Mouse (Mus musculus): ENCODE measurements around the gene Neb.

The Neb gene

GRCm38 (mm10) chr2:52378448-52378804 is at the start of gene Neb:
Gene Neb, minus strand, starts transcription at chr2:52378474.
- DNase-seq (ENCODE audit: low spot score), result no peak

GRCm38 (mm10) chr2:52427383-52427782 is 49.1 kb upstream of the Neb start:
- no peak for DNase-seq (ENCODE audit: low spot score)

DNA sequence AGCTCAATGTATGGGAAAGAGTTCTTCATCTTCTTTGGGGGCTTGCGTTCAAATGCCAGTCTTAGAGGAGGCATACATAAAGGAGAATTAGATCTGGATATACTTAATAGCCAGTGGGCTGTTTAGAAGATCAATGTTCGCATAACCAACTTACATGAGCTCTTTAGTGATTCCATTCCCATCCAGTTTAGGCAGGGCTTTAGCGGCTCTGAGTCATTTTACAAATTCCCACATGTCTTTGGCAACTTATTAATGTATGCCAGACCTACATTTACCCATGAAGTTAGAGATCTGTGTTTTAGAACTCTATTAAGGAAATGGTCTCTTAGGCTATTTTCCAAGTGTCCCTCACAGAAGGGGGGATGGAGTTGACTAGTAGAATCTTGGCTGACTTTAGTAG is 47.8 kb upstream of the Neb start:
- peak; percentile 15 for DNase-seq (ENCODE audit: low spot score)

- no peak for DNase-seq (ENCODE audit: low spot score)
Measured at GRCm38 (mm10) chr2:52425523-52425795, 47.2 kb upstream of the Neb start.

- peak; percentile 91 for DNase-seq (ENCODE audit: low spot score)
Measured at GRCm38 (mm10) chr2:52424747-52425522, 46.7 kb upstream of the Neb start, which contains the start of gene Arl5a. Gene Arl5a, minus strand, starts transcription at chr2:52424901.

GRCm38 (mm10) chr2:52424248-52424728 is 46.0 kb upstream of the Neb start:
- peak; percentile 51 for DNase-seq (ENCODE audit: low spot score)

DNA sequence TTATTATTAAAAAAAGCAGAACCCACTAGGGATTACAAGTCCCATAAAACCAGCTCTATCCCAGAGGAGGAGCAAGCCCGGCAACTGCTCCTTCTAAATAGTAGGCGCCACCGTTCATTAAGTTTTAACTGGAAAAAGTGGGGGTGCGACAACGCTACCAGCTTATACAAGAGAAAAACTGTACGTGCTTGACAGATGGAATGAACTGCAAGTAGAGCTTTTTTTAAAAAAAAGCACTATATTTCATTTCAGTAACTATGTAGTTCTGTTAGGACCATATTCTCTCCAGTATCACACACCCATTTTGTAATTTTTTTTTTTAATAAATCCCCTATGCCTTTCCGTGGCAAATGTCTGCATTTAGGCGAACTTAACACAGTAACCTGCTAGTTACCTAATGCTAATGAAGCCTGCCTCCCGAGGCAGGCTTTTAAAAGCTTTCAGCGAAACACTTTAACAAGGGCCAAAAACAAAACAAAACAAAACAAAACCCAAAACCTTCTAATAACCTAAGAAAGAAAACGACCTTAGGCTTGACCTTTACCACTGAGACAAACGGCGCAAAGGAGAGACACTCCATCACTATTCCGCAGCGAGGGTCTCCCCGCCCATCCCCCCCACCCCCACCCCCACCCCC is 45.5 kb upstream of the Neb start:
- DNase-seq (ENCODE audit: low spot score), result peak; percentile 38

GRCm38 (mm10) chr2:52422871-52423610 is 44.8 kb upstream of the Neb start:
- DNase-seq (ENCODE audit: low spot score), result no peak

- DNase-seq (ENCODE audit: low spot score), result no peak
Measured at GRCm38 (mm10) chr2:52421197-52421596, 42.9 kb upstream of the Neb start.

DNA sequence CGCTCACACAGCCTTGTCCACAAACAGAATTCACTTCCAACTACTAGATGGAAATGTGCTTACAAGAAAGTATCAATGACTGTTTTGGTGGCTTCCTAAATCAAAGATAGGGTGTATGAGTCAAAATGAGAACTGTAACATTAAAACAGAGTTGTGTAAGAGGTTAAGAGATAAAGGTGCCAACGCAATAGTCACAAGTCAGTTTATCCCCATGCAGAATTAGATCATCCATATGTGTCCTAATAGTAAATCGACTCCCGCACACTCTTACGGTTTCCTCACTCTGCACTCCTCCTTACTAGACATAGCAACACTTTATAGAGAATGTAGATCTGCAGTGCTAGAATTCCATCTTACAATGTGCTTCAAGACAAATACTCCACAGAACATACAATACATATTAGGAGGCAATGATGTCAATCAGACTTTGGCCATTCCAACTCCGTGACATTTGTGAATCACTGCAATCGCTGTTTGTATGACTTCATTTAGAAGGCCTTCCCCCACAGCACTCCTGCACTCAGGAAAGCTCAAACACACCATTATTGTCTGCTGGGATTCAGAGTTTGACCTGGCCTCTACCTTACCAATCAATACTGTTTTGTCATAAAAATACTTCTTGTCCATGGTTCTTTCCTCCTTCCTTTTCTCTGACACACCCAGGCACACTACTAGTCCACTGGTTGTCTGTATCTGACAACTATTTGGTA is 41.9 kb upstream of the Neb start:
- DNase-seq (ENCODE audit: low spot score), result no peak

GRCm38 (mm10) chr2:52419295-52419694 is 41.0 kb upstream of the Neb start:
- no peak for DNase-seq (ENCODE audit: low spot score)

DNA sequence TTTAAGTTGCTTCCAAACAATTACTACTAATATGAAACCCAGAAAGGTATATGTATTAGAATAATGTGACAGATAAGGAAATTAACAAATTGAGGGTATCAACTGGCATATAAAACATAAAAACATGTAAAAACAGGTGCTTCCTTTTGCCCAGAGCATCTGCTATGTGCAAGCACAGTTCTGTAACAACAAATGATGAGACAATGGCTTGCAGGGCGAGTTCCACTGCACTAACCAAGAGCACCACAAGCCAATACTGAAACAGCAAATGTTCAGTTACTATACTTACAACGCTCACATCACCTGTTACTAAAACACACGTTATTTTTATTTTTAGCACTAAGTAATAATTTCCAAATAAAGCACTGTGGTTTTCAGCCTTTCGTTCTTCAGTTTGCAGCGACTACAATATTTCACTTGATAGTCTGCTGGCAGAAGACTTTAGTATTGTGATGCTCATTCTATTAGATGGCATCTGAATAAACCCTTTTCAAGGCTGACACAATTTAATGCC is 34.3 kb upstream of the Neb start:
- DNase-seq (ENCODE audit: low spot score), result no peak

DNA sequence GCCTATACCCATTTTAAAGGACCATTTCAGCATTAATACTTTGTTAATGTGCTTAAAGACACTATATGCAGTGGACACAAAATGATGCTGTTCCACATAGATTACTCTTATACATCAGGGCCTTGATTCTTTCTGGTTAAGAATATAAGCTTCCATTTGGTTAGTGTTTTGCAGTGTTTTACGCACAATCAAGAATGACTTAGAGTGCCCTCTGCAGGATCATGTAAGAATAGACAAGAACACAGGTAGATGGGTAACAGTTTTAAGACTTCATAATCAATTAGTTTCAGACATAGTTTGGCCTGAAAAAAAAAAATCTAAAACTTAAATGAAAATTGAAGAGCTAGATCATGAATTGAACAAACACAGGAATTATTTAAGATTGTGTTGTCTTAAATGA is 28.2 kb upstream of the Neb start:
- DNase-seq (ENCODE audit: low spot score), result no peak

DNA sequence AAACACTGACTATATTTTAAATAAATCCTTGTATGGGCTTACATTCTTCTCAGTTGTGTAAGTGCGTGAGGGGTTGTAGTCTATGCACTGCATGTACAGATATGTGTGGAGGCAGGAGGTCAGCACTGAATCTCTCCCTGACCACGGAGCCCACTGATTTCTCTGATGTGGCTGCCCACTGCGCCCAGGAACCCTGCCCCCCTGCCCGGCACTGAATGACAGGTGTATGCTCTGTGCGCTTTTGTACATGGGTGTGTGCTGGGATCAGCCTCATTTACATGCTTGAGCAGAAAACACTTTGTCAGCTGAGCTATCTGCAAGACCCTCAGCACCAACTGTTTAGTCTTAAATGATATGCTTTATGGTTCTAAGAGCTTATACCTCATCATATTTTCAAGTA is 27.0 kb upstream of the Neb start:
- DNase-seq (ENCODE audit: low spot score), result no peak

GRCm38 (mm10) chr2:52394529-52394928 is 16.3 kb upstream of the Neb start:
- DNase-seq (ENCODE audit: low spot score), result no peak

DNA sequence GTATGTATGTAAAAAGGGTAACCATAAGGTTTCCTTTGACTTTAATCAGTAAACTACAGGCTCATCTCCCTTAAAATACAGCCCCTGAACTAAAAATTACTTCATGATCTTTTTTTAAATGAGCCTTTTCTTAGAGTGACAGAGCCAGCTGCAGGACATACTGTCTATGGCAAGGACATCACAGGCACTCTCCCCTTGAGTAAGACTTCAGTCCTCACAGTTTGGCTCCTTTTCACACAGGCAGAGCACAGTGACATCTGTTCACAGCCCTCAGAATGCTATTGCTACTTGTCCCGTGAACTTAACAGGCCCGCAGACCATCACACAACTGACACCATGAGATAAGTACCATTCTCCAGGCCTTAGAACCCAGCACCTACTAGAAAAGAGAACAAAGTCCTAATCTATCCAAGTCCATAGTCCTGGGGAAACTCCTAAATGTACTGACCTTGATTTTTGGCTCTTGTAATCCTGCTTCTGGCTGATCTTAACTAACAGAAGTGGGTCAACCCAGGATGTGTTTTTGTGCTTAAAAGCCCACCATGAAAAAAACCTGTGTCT is 12.2 kb upstream of the Neb start:
- no peak for DNase-seq (ENCODE audit: low spot score)

- DNase-seq (ENCODE audit: low spot score), result no peak
Measured at GRCm38 (mm10) chr2:52389975-52390374, 11.7 kb upstream of the Neb start.

- DNase-seq (ENCODE audit: low spot score), result no peak
Measured at GRCm38 (mm10) chr2:52386451-52386850, 8.2 kb upstream of the Neb start.

GRCm38 (mm10) chr2:52386037-52386436 is 7.8 kb upstream of the Neb start:
- DNase-seq (ENCODE audit: low spot score), result peak; percentile 17

GRCm38 (mm10) chr2:52378848-52379261 is 581 bp upstream of the Neb start:
- DNase-seq (ENCODE audit: low spot score), result no peak

DNA sequence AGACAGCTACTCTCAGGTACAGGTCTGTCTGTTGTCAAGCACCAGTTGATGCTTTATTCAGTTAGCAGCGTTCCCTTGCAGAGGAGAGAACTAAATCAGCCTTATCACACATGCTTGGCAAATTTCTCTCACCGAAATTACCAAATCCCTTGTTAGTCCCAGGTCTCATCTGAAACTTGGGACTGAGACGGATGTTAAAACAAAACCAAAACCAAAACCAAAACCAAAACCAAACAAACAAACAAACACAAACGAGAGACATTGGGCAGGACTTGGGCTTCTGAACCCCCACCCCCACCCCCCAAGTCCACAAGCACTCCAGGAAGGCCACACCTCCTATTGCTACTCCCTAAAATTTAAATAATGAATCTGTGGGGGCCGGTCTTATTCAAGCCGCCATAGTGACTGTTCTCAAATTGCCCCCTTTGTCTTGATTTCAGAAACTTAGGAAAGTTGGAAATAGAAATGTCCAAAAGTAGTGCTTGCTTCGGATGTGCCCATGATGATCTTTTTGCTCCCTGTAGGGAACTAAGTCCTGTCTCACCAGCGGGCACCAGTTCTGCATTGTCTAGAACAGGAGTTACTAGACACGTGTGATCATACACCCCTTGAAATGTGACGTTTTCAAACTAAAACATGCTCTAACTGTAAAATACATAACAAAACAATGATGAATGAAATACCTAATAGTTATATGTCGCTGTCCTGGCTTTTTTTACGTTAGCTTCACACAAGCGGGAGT is 397 bp downstream of the Neb start:
- no peak for DNase-seq (ENCODE audit: low spot score)
